In the genomic region with DNA sequence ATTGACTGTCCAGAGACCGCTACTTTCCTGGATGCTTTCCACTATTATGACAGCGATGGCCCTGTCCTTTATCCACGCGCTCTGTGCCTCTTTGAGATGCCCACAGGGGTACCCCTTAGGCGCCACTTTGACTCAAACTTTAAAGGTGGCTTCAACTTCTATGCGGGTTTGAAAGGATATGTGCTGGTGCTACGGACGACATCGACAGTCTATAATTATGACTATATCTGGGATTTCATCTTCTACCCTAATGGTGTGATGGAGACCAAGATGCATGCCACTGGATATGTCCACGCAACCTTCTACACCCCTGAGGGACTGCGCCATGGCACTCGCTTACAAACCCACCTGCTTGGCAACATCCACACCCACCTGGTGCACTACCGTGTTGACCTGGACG, we compare ENCODE assay signal across 39 mouse cellular contexts. TPM values are rescaled to one million over a fixed set of nuclear protein-coding genes. Genes with fewer than 3 reads are reported as not detected.
"Had no signal": no experiment of that assay in that cellular context is flagged by ENCODE, and none has a peak within 500 bp of the region (broad histone marks: within the 10 kb centered on the region; RNA-seq: fewer than 3 reads in every experiment).

No protein-coding gene starts in this region.

- H3K4me3 ChIP-seq: hindbrain, embryonic 13.5 days; hindbrain, embryonic 15.5 days; kidney, embryonic 15.5 days; limb, embryonic 12.5 days; liver, embryonic 13.5 days; liver, embryonic 15.5 days had no signal

- H3K36me3 ChIP-seq: hindbrain, embryonic 13.5 days; hindbrain, embryonic 15.5 days; kidney, embryonic 15.5 days; limb, embryonic 12.5 days; liver, embryonic 13.5 days; liver, embryonic 15.5 days had no signal

- H3K9ac ChIP-seq: hindbrain, embryonic 13.5 days; hindbrain, embryonic 15.5 days; kidney, embryonic 15.5 days; limb, embryonic 12.5 days; liver, embryonic 13.5 days; liver, embryonic 15.5 days had no signal

- H3K27ac ChIP-seq: hindbrain, embryonic 13.5 days; hindbrain, embryonic 15.5 days; hindbrain, postnatal 0 days; kidney, embryonic 15.5 days; kidney, postnatal 0 days; limb, embryonic 12.5 days; liver, embryonic 13.5 days; liver, embryonic 15.5 days had no signal

- H3K4me1 ChIP-seq: hindbrain, embryonic 13.5 days; hindbrain, embryonic 15.5 days; liver, embryonic 13.5 days; liver, embryonic 15.5 days had no signal

- H3K9me3 ChIP-seq: hindbrain, embryonic 13.5 days; hindbrain, embryonic 15.5 days; kidney, embryonic 15.5 days; limb, embryonic 12.5 days; liver, embryonic 13.5 days; liver, embryonic 15.5 days had no signal

- H3K27me3 ChIP-seq: hindbrain, embryonic 13.5 days; hindbrain, embryonic 15.5 days; kidney, embryonic 15.5 days; limb, embryonic 12.5 days; liver, embryonic 13.5 days; liver, embryonic 15.5 days had no signal

- DNase-seq: gastrocnemius, postnatal 14 days; gastrocnemius, postnatal 36 days; heart, adult 18-20 months; heart, postnatal 10 days; kidney, adult 11 months; kidney, adult 2 months; kidney, adult 9 months; kidney, postnatal 14 days; kidney, postnatal 36 days; layer of hippocampus, adult 9-11 months; layer of hippocampus, postnatal 36 days; left cerebral cortex, postnatal 4 days; liver; liver, embryonic 13.5 days had no signal

- ATAC-seq: hindbrain, postnatal 0 days; intestine, embryonic 16.5 days had no signal

- H3K4me2 ChIP-seq: hindbrain, embryonic 13.5 days; hindbrain, embryonic 15.5 days; kidney, embryonic 15.5 days; limb, embryonic 12.5 days; liver, embryonic 11.5 days; liver, embryonic 13.5 days; liver, embryonic 15.5 days had no signal

RNA-seq across cellular contexts. Expression of a gene that starts 23.3 kb away (rescaled TPM):
- total RNA-seq: gastrocnemius, adult 18-20 months; gastrocnemius, adult 8-10 months; gastrocnemius, postnatal 14 days; gastrocnemius, postnatal 36 days; heart, adult 18-20 months; heart, adult 8-10 months; heart, postnatal 10 days; heart, postnatal 25 days; hematopoietic stem cell, adult 5-6 weeks; hindbrain, postnatal 0 days; layer of hippocampus, adult 18-20 months; layer of hippocampus, adult 8-10 months; layer of hippocampus, postnatal 14 days; layer of hippocampus, postnatal 36 days; left cerebral cortex, adult 18-20 months; left cerebral cortex, adult 8-10 months; left cerebral cortex, postnatal 10 days; left cerebral cortex, postnatal 25 days; left cerebral cortex, postnatal 4 days had no signal
- polyA plus RNA-seq: heart, embryonic 16.5 days; hindbrain, embryonic 11.5 days; hindbrain, embryonic 13.5 days; hindbrain, embryonic 15.5 days; hindbrain, postnatal 0 days; intestine, embryonic 14.5 days; intestine, embryonic 16.5 days; kidney, adult 2 months; kidney, embryonic 15.5 days; kidney, postnatal 0 days; limb, embryonic 12.5 days; liver, embryonic 11.5 days; liver, embryonic 13.5 days; liver, embryonic 15.5 days had no signal

RNA-seq across cellular contexts. Expression of a gene that starts 33.7 kb away (rescaled TPM):
- total RNA-seq: gastrocnemius, adult 18-20 months; gastrocnemius, adult 8-10 months; gastrocnemius, postnatal 14 days; gastrocnemius, postnatal 36 days; heart, adult 18-20 months; heart, adult 8-10 months; heart, postnatal 10 days; heart, postnatal 25 days; hematopoietic stem cell, adult 5-6 weeks; layer of hippocampus, adult 18-20 months; layer of hippocampus, adult 8-10 months; layer of hippocampus, postnatal 14 days; layer of hippocampus, postnatal 36 days; left cerebral cortex, adult 18-20 months; left cerebral cortex, adult 8-10 months; left cerebral cortex, postnatal 10 days; left cerebral cortex, postnatal 25 days; left cerebral cortex, postnatal 4 days had no signal
- polyA plus RNA-seq: heart, embryonic 14.5 days; hindbrain, embryonic 11.5 days; hindbrain, embryonic 13.5 days; hindbrain, embryonic 15.5 days; limb, embryonic 12.5 days; liver, embryonic 11.5 days; liver, embryonic 13.5 days; liver, embryonic 15.5 days had no signal
